Comparison of ENCODE assay signal across 8 mouse cellular contexts in the genomic region with DNA sequence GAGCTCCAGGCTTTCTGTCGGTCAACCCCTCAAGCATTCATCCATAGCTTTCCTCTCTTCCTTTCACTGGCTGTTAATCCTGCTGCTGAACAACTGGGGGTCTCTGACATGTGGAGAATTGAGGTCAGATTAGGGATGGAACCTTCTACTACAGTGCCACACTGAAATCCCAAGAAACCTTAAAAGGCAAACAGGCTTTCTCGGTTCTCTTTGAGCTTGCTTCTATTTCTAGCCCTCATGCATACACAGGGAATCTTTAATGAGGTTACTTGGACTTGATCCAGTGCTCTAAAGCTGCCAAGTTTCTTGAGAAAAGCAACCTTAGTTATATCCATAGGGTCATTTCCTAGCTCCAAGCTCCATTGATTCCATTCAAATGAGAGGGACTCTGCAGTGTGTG.
A peak's percentile ranks its signal among the peaks of the same experiment; 100 is the strongest.
DNase-seq lines count a peak whose midpoint lies in the region; ATAC-seq and TF ChIP-seq lines count a peak whose summit lies in the region.
"Had no signal": no experiment of that assay in that cellular context is flagged by ENCODE, and none has a peak within 500 bp of the region (broad histone marks: within the 10 kb centered on the region; RNA-seq: fewer than 3 reads in every experiment).

No protein-coding gene starts in this region.

- 0 out of 2 replicates have a peak overlapping the region, but pooled peaks have one; percentile 43 for H3K27ac ChIP-seq in limb, embryonic 14.5 days (replicated peaks; ENCODE audit: low read depth, low read length)
- H3K27ac ChIP-seq: embryonic facial prominence, embryonic 13.5 days had no signal

- ATAC-seq in cerebellum, adult (ENCODE audit: insufficient number of reproducible peaks, low FRiP score, low TSS enrichment): peak; percentile 72
- no peak for ATAC-seq in limb, embryonic 14.5 days (ENCODE audit: low FRiP score, low read depth)

- no peak overlapping the region for H3K4me3 ChIP-seq in limb, embryonic 14.5 days (replicated peaks; ENCODE audit: low read length)
- H3K4me3 ChIP-seq: embryonic facial prominence, embryonic 13.5 days had no signal

- TF ChIP-seq POLR2A in limb, embryonic 14.5 days (IDR thresholded peaks at IDR 0.05; ENCODE audit: borderline replicate concordance, extremely low read depth, insufficient read depth, insufficient read length): no peak

- peak; percentile 18 for DNase-seq in layer of hippocampus, adult 11-12 months (ENCODE audit: low spot score)
- no peak for DNase-seq in layer of hippocampus, adult 8-10 months (ENCODE audit: low spot score in 2 of 2)
- peak; percentile 35 to 61 for DNase-seq in cerebellum, postnatal 25 days
- peak; percentile 82 for DNase-seq in limb, embryonic 14.5 days (ENCODE audit: low spot score)
- no peak for DNase-seq in gastrocnemius, adult 8-10 months (ENCODE audit: low spot score in 2 of 2)
- DNase-seq in testis, postnatal 14 days (ENCODE audit: low spot score): no peak

- H3K36me3 ChIP-seq in limb, embryonic 14.5 days (ENCODE audit: control insufficient read depth, insufficient read depth, low read length): no peaks in the 10 kb centered on the region
- H3K36me3 ChIP-seq: embryonic facial prominence, embryonic 13.5 days had no signal

- H3K9me3 ChIP-seq in limb, embryonic 14.5 days (ENCODE audit: control insufficient read depth, low read length): no peaks in the 10 kb centered on the region
- H3K9me3 ChIP-seq: embryonic facial prominence, embryonic 13.5 days had no signal

- no peak overlapping the region for H3K4me2 ChIP-seq in limb, embryonic 14.5 days (replicated peaks; ENCODE audit: low read depth, low read length, severe bottlenecking)
- H3K4me2 ChIP-seq: embryonic facial prominence, embryonic 13.5 days had no signal

- H3K4me1 ChIP-seq in limb, embryonic 14.5 days (ENCODE audit: control insufficient read depth, insufficient read depth, low read length): peaks cover 6% of the 10 kb centered on the region

- H3K9ac ChIP-seq in limb, embryonic 14.5 days (ENCODE audit: low read depth, low read length, severe bottlenecking): no peak overlapping the region
- H3K9ac ChIP-seq: embryonic facial prominence, embryonic 13.5 days had no signal

- no peaks in the 10 kb centered on the region for H3K27me3 ChIP-seq in limb, embryonic 14.5 days (ENCODE audit: control insufficient read depth, insufficient read depth, low read length)
- H3K27me3 ChIP-seq: embryonic facial prominence, embryonic 13.5 days had no signal

- 40% methylated on average over 2 of the region's 2 CpGs for WGBS in limb, embryonic 14.5 days

Comparison
In these comparisons a context has a peak if more than half of its experiments do, and no peak if none do; other contexts are left out.
1. DNase-seq: peak in layer of hippocampus, adult 11-12 months (single experiment), cerebellum, postnatal 25 days (2 of 2) and limb, embryonic 14.5 days (single experiment); none in layer of hippocampus, adult 8-10 months (0 of 2), gastrocnemius, adult 8-10 months (0 of 2) and testis, postnatal 14 days (single experiment).